Mouse (Mus musculus) intestine, postnatal 0 days (tissue): ENCODE results near the gene Padi3. TPM values are rescaled to one million over a fixed set of nuclear protein-coding genes. Genes with fewer than 3 reads are reported as not detected.

Experiments
- ATAC-seq: fragments of 200-750 bp; cut with Nextera tagmentation; 2 replicates; pipeline ENCODE4 v1.8.0; 2017; ENCODE audit warnings: mild to moderate bottlenecking, moderate TSS enrichment, moderate library complexity
- H3K27ac ChIP-seq: fragments of 300-500 bp; sonication (generic); 2 replicates; pipeline ENCODE4 v1.5.1; 2014; ENCODE audit warnings: mild to moderate bottlenecking, low read depth, low read length, moderate library complexity
- H3K27me3 ChIP-seq: fragments of 300-500 bp; sonication (generic); replicated peaks from 2 replicates; pipeline ENCODE4 v1.6.1; 2014; ENCODE audit warnings: low read length, mixed read lengths; ENCODE audit not compliant: control insufficient read depth, insufficient read depth
- H3K36me3 ChIP-seq: fragments of 300-500 bp; sonication (generic); 2 replicates; pipeline ENCODE4 v1.6.1; 2014; ENCODE audit warnings: mild to moderate bottlenecking, moderate library complexity; ENCODE audit not compliant: control insufficient read depth, insufficient read depth
- H3K4me1 ChIP-seq: fragments of 300-500 bp; sonication (generic); replicated peaks from 2 replicates; pipeline ENCODE4 v1.6.1; 2014; ENCODE audit warnings: antibody characterized with exemption, low read length, mixed read lengths; ENCODE audit not compliant: control insufficient read depth, insufficient read depth
- H3K4me2 ChIP-seq: fragments of 300-500 bp; sonication (generic); replicated peaks from 2 replicates; pipeline ENCODE4 v1.6.1; 2014; ENCODE audit warnings: low read depth, mild to moderate bottlenecking, moderate library complexity
- H3K4me3 ChIP-seq: fragments of 300-500 bp; sonication (generic); 2 replicates; pipeline ENCODE4 v1.5.1; 2014; ENCODE audit warnings: low read depth, low read length
- H3K9ac ChIP-seq: fragments of 300-500 bp; sonication (generic); 2 replicates; pipeline ENCODE4 v1.6.1; 2014; ENCODE audit warnings: mild to moderate bottlenecking, low read depth, low read length
- H3K9me3 ChIP-seq: fragments of 300-500 bp; sonication (generic); 2 replicates; pipeline ENCODE4 v1.6.1; 2016; ENCODE audit warnings: mixed run types; ENCODE audit not compliant: control insufficient read depth
- CTCF ChIP-seq: sonication (generic); IDR thresholded peaks from 2 replicates; pipeline ENCODE4 v1.5.1; 2016; ENCODE audit warnings: low read depth, mild to moderate bottlenecking, control low read depth, antibody characterized with exemption, moderate library complexity
- WGBS: fragments of 180-500 bp; shearing (Covaris S2); extraction: QIAGEN DNeasy Blood & Tissue Kit; methylation state at CpG from one replicate; pipeline ENCODE4 v1.1.7; 2014; 5-methylcytosine and 5-hydroxymethylcytosine counted together
- polyA plus RNA-seq: library from polyadenylated mRNA; unstranded; fragments of >200 nt; fragmentation: Nextera tagmentation; extraction: Ambion mirVana; gene quantifications from 2 replicates; pipeline ENCODE4 v1.2.1, GENCODE M21; 2015

The Padi3 gene
- polyA plus RNA-seq, 1 experiment from 2014 or later = 0.83 TPM

- WGBS = 26% methylated on average over 36 of the region's 36 CpGs
- ATAC-seq = 0 out of 2 replicates have a peak, but pooled peaks have one; percentile 50
- Histone ChIP-seq H3K9me3 (no peaks in the 10 kb centered on the region), H3K36me3 (no peaks in the 10 kb centered on the region), H3K27ac (peak overlapping the region; percentile 79), H3K27me3 (peaks cover 1% of the 10 kb centered on the region; the same call in 1 of the 2 replicates), H3K4me1 (peaks cover 12% of the 10 kb centered on the region), H3K4me3 (peak overlapping the region; percentile 46), H3K9ac (peak overlapping the region; percentile 45), H3K4me2 (peak overlapping the region; percentile 78)
- peak; percentile 77 for TF ChIP-seq CTCF
Observed at GRCm38 (mm10) chr4:140814241-140815225, 4.1 kb upstream of the Padi3 start.

- peak overlapping the region; percentile 46 for H3K4me3 ChIP-seq
- H3K9ac ChIP-seq = 0 out of 2 replicates have a peak overlapping the region, but pooled peaks have one; percentile 1
- no peaks in the 10 kb centered on the region for H3K36me3 ChIP-seq
- 0 out of 2 replicates have a peak overlapping the region, but pooled peaks have one; percentile 79 for H3K27ac ChIP-seq
- no peak for TF ChIP-seq CTCF
- peaks cover 4% of the 10 kb centered on the region; the same call in 1 of the 2 replicates for H3K27me3 ChIP-seq
- WGBS = 25% methylated on average over 13 of the region's 13 CpGs
- no peaks in the 10 kb centered on the region for H3K9me3 ChIP-seq
- H3K4me1 ChIP-seq = peaks cover 12% of the 10 kb centered on the region
- H3K4me2 ChIP-seq = peak overlapping the region; percentile 78
- ATAC-seq = no peak
Observed at GRCm38 (mm10) chr4:140813358-140814185, 3.1 kb upstream of the Padi3 start.

- H3K27me3 ChIP-seq = peaks cover 4% of the 10 kb centered on the region; the same call in 1 of the 2 replicates
- 17% methylated on average over 9 of the region's 14 CpGs for WGBS
Observed at GRCm38 (mm10) chr4:140812609-140813008, 2.2 kb upstream of the Padi3 start.

GRCm38 (mm10) chr4:140812191-140812590, 1.7 kb upstream of the Padi3 start:
- Histone ChIP-seq H3K4me3 (no peak overlapping the region), H3K9me3 (no peaks in the 10 kb centered on the region), H3K4me2 (0 out of 2 replicates have a peak overlapping the region, but pooled peaks have one; percentile 6), H3K4me1 (peaks cover 11% of the 10 kb centered on the region), H3K9ac (no peak overlapping the region), H3K27ac (no peak overlapping the region), H3K36me3 (no peaks in the 10 kb centered on the region), H3K27me3 (peaks cover 4% of the 10 kb centered on the region; the same call in 1 of the 2 replicates)
- 50% methylated on average over 8 of the region's 8 CpGs for WGBS
- no peak for TF ChIP-seq CTCF
- no peak for ATAC-seq

More at GRCm38 (mm10) chr4:140812609-140813008, 2.2 kb upstream of the Padi3 start:
- Histone ChIP-seq H3K36me3 (no peaks in the 10 kb centered on the region), H3K27ac (no peak overlapping the region), H3K4me1 (peaks cover 12% of the 10 kb centered on the region), H3K4me3 (no peak overlapping the region), H3K9ac (no peak overlapping the region), H3K9me3 (no peaks in the 10 kb centered on the region), H3K4me2 (0 out of 2 replicates have a peak overlapping the region, but pooled peaks have one; percentile 6)
- peak; percentile 32; the same call in 1 of the 2 replicates for ATAC-seq
- TF ChIP-seq CTCF = no peak

- ATAC-seq = no peak
- Histone ChIP-seq H3K4me1 (0 out of 2 replicates have a peak, but pooled peaks cover 4% of the 10 kb centered on the region), H3K4me3 (no peak overlapping the region), H3K4me2 (no peak overlapping the region), H3K9me3 (no peaks in the 10 kb centered on the region), H3K9ac (no peak overlapping the region), H3K27ac (no peak overlapping the region), H3K27me3 (peaks cover 4% of the 10 kb centered on the region; the same call in 1 of the 2 replicates), H3K36me3 (no peaks in the 10 kb centered on the region)
- TF ChIP-seq CTCF = no peak
- 60% methylated on average over 8 of the region's 8 CpGs for WGBS
Observed at GRCm38 (mm10) chr4:140809118-140809517, 1.3 kb downstream of the Padi3 start.

GRCm38 (mm10) chr4:140804601-140805000, 5.8 kb downstream of the Padi3 start:
- Histone ChIP-seq H3K9me3 (no peaks in the 10 kb centered on the region), H3K4me2 (no peak overlapping the region), H3K4me3 (no peak overlapping the region), H3K36me3 (no peaks in the 10 kb centered on the region), H3K27ac (no peak overlapping the region), H3K9ac (no peak overlapping the region), H3K4me1 (no peaks in the 10 kb centered on the region), H3K27me3 (peaks cover 4% of the 10 kb centered on the region; the same call in 1 of the 2 replicates)
- TF ChIP-seq CTCF = no peak
- no peak for ATAC-seq
- 63% methylated on average over 9 of the region's 9 CpGs for WGBS
